Mouse (Mus musculus) lung, postnatal 36 days (tissue): ENCODE measurements at regions not wholly inside any gene's neighbourhood (a gene's known extent, or its start where the extent isn't known, plus 50 kb on each side); places are given as distances from the start of the nearest gene placed in this dataset.
A peak's percentile ranks its signal among the peaks of the same experiment; 100 is the strongest.
"Not testable (repeated sequence)": the region's sequence is repeated elsewhere in the genome, so short reads cannot be mapped to it uniquely, and the experiment has no call there.

Experiments
- DNase-seq: peaks from one replicate; pipeline ENCODE4 v3.0.0; 2022; ENCODE audit warnings: mixed read lengths

GRCm38 (mm10) chr13:58663316-58663715, 52.6 kb upstream of the Slc28a3 start:
- DNase-seq: no peak

- no peak for DNase-seq
Measured at GRCm38 (mm10) chr13:58668664-58669063, 58.0 kb upstream of the Slc28a3 start.

GRCm38 (mm10) chr13:58670206-58670605, 59.5 kb upstream of the Slc28a3 start:
- no peak for DNase-seq

DNA sequence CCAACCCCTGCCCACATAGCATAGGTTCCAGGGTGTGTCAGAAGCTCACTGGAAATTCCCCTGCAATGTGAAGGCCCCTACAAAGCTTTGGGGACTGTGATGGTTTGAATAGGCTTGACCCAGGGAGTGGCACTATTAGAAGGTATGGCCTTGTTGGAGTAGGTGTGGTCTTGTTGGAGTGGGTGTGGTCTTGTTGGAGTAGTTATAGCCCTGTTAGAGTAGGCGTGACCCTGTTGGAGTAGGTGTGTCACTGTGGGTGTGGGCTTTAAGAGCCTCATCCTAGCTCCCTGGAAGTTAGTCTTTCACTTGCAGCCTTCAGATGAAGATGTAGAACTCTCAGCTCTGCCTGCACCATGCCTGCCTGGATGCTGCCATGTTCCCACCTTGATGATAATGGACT, 64.9 kb upstream of the Slc28a3 start:
- DNase-seq: not testable (repeated sequence)

GRCm38 (mm10) chr13:58677521-58677920, 66.8 kb upstream of the Slc28a3 start:
- no peak for DNase-seq

DNA sequence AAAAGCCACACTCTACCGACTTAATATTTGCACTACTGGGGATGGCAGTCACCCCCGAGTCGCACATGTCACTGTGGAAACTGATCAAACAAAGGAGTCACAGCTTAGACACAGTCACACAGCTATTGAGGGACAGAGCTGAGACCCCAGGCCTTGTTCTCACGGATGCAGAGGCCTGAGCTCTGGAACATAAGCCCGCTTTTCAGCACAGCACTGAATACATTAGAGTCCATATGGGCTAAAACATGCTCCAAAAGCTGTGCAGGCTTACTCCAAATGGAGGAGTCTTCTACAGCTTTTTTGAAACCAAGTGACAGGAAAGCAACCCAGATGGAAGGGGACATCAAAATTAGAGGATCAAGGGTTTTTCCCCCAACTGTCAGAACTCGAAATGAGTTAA, 69.0 kb upstream of the Slc28a3 start:
- no peak for DNase-seq

GRCm38 (mm10) chr13:58686822-58687221, 76.1 kb upstream of the Slc28a3 start:
- DNase-seq: no peak

DNA sequence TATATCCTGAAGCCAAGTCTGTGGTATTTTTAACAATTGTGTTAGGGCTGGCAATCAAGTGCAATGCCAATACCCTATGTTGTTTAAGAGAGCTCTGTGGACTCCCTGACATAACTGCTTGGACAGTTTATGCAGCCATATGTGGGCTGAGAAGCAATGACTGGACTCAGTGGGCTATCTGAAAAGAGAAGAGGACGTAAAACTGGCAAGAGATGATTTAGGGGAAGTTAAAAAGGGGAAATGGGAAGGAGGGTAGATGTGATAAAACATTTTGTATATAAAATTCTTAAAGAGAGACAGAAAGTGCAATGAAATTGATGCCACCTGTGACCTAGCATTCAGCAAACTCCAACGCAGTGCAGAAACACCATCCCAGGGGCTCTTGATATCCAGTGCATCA, 76.9 kb upstream of the Slc28a3 start:
- no peak for DNase-seq

DNA sequence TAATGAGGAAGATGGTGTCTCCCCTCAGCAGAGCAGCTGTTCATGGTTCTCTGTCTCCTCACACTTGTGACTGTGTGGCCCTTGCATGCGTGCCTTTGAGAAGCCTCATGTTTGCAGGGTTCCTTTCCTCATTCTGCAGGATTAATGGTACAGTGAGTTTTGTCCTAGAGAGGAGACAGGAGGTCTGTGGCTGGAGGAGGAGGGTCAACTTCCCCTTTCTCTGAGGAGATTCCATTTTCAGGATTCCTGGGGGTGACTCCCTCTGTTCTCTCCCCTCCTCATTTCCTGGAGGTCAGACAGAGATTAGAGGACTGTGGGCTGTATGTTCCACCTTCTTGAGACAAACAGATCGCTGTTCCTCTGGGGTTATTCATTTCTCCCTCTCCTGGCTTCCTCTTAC, 77.6 kb upstream of the Slc28a3 start:
- peak; percentile 0 for DNase-seq

DNA sequence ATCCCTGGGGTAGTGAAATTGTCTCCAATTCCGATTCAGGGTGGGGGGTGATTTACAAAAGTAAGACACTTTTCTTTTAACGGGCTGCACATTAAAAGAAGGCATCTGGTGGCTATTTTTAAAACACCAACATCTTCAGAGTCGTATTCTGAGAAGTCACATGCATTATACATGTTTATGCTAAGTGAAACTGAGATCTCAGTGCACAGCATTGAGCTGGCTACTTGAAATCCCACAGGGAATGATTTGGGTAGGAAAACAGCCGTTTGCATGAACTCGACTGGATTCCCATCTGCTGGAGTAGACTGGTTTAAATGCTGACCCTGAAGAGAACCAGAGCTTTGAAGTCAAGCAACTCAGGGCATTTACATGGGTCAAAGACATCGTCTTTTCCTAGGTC, 84.0 kb upstream of the Slc28a3 start:
- DNase-seq: no peak

GRCm38 (mm10) chr13:58695964-58696363, 85.3 kb upstream of the Slc28a3 start:
- no peak for DNase-seq

GRCm38 (mm10) chr13:58700021-58700420, 89.3 kb upstream of the Slc28a3 start:
- no peak for DNase-seq

- DNase-seq: no peak
Measured at GRCm38 (mm10) chr13:58704141-58704540, 93.5 kb upstream of the Slc28a3 start.

DNA sequence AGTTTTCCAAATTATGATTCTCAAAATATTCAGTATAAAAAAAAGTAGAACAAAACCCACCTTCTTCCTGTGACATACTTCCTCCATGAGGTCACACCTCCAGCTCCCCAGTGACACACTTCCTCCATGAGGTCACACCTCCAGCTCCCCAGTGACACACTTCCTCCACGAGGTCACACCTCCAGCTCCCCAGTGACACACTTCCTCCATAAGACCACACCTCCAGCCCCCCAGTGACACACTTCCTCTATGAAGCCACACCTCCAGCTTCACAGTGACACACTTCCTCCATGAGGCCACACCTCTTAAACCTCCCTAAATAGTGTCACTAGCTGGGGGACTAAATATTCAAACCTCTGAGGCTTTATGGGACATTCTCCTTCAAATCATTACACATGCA, 89.8 kb upstream of the Ntrk2 start:
- no peak for DNase-seq

DNA sequence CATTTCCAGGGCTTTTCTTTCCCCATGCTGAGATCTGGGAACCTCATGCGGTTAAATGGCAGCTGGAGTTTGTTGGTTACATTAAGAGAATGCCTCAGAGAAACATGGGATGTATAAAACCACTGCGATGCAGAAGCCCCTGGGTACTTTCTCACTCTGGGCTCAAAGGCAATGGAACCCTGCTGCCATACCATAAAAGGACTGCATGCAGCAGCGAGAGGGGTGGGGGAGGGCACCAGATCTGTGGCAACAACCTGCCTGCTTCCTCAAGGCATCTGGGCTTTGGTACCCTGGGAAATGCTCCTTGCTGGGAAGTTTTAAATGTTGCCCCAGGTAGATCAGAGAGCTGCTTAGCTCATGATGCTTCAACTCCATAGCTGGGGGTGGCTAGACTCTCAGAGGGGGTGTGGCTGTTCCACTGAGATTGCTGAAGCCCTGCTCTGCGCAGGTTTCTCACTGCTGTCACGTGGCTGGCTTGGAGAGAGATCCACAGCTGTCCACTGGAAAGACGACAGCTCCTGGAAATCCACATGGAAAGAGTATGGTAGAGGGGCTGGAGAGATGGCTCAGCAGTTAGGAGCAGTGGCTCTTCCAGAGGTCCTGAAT, 75.8 kb upstream of the Ntrk2 start:
- DNase-seq: no peak

GRCm38 (mm10) chr13:58732776-58733175, 73.6 kb upstream of the Ntrk2 start:
- DNase-seq: no peak

DNA sequence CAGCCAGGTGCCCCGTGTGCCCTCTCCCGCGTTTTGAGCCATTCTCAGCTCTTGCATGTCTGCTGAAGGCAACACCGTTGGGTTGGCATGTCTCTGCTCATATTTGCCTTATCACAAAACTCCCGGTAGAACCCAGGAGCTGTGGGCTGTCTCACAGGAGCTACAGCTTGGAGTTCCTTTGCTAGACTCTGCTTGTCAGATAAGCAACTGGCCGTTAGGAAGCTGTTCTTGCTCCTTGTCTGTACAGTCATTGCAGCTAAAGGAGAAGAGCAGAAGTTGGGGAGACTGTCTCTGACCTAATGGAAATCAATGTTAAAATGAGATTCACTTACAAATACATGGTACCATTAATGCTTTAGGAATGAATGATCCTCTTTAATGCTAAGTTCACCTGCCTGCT, 72.8 kb upstream of the Ntrk2 start:
- no peak for DNase-seq

DNA sequence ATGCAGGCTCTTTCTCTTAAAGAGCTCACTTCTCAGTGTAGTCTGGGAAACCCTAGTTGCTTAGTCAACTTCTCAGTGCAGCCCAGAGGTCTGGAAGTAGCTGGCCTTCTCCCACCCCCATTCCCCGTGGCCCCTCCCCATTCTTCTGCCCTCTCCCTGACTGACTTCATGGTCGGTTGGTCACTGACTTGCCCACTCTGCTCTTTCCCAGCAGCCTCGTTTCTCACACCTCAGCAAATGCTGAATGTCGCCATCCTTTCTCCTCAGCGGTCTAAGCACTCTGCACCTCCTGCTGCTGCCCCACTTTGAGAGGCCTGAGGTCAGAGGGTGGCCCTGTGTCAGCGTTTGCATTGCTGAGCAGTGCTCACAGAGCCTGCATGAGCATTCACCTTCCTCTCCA, 70.8 kb upstream of the Ntrk2 start:
- no peak for DNase-seq

DNA sequence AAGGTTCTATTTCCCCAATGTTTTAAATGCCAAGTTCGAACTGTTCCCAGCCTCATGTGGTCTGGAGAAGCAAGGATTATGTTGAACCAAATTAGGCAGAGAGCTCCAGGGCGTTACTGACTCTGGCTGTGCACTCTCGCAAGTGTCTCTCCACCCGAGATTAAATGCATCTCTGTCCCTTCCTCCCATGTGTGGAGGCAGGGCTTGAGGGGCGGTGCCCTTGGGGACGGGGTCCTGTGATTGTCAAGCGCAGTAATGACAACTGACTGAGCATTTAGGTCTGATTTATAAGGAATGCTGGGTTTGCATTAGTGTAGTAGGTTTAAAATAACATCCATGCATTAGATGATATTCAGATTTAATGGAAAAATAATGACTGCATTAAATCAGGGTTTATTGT, 65.6 kb upstream of the Ntrk2 start:
- no peak for DNase-seq

GRCm38 (mm10) chr13:58746056-58746455, 60.3 kb upstream of the Ntrk2 start:
- no peak for DNase-seq

DNA sequence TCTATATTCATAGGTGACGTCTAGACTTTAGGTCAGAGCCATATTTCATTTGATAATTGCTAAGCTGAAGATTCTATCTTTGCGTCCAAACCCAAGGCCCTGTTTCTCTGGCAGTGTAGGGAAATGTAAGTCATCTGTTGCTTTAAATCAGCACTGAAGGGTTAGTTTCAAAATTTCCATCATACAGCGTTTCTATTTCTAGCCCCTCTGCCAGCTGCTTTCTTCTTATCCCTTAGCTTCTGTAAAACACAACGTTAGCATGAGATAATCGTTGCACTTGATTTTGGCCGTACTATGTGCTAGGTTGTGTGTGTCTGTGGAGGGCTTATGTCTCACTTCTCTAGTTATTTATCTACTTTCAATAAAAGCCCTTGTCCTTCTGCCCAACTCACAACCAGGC, 58.7 kb upstream of the Ntrk2 start:
- no peak for DNase-seq

DNA sequence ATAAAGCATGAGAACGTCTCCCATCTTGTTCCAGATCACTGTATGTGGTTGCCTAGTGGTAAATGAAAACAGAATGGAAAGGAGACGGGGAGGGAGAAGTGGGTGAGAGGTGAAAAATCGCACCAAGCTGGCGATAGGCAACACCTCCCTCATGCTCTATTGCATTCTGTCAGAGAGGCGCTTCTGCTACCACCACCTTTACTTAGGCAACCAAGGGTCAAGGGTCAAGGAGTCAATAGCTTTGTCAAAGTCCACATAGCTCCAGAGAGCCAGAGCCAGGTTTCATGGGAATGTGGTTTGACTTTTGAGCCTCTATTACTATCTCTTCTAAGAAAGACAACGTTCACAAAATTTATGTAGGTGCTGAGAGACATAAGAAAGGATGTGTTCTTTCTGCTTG, 50.2 kb upstream of the Ntrk2 start:
- DNase-seq: no peak
